ENCODE assay signal across 13 mouse cellular contexts in the genomic region with DNA sequence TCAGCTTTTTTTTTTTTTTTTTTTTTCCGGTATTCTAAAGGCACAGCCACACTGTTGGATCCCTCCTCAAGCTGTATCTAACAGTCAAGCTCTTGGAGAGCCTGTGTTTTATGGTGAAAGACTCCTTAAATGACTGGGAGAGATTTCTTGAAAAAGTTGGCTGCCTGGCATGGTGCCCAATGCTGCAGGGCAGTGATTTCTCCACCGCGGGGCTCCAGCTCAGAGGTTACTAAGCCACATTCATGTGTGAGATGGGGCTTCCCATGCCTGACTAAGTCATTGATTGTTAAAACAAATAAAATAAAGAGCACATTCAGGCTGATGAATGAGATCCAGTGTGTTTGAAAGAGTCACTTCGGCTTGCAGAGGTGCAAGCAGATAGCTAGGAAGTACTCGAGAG.
DNase-seq lines count a peak whose midpoint lies in the region; ATAC-seq and TF ChIP-seq lines count a peak whose summit lies in the region.
"Had no signal": no experiment of that assay in that cellular context is flagged by ENCODE, and none has a peak within 500 bp of the region (broad histone marks: within the 10 kb centered on the region; RNA-seq: fewer than 3 reads in every experiment).

No protein-coding gene starts in this region.

- H3K27me3 ChIP-seq in heart, embryonic 10.5 days (ENCODE audit: insufficient read depth, poor library complexity, severe bottlenecking), result no peaks in the 10 kb centered on the region
- H3K27me3 ChIP-seq in lung, postnatal 0 days (replicated peaks; ENCODE audit: insufficient read depth, low read length), result no peaks in the 10 kb centered on the region
- H3K27me3 ChIP-seq in forebrain, postnatal 0 days (ENCODE audit: insufficient read depth, low read length), result no peaks in the 10 kb centered on the region
- H3K27me3 ChIP-seq: CH12.LX; embryonic facial prominence, embryonic 13.5 days; neural tube, embryonic 12.5 days had no signal

- no peak for TF ChIP-seq EP300 in lung, postnatal 0 days (IDR thresholded peaks at IDR 0.05)

- intact Hi-C loops in heart, postnatal 10 days (cut with DNase I), result no loop called here

- peaks cover 5% of the 10 kb centered on the region; the same call in 1 of the 2 replicates for H3K4me1 ChIP-seq in heart, embryonic 10.5 days
- H3K4me1 ChIP-seq in lung, postnatal 0 days (ENCODE audit: insufficient read depth, low read depth, low read length), result no peaks in the 10 kb centered on the region
- no peaks in the 10 kb centered on the region; the same call in 1 of the 2 replicates for H3K4me1 ChIP-seq in lung, adult 2 months (ENCODE audit: control insufficient read depth, insufficient read depth, low read length)
- no peaks in the 10 kb centered on the region for H3K4me1 ChIP-seq in forebrain, postnatal 0 days (ENCODE audit: insufficient read depth)
- H3K4me1 ChIP-seq: embryonic facial prominence, embryonic 13.5 days; neural tube, embryonic 12.5 days had no signal

- no peak for ATAC-seq in lung, postnatal 0 days
- ATAC-seq in forebrain, postnatal 0 days, result no peak

- H3K9me3 ChIP-seq in heart, embryonic 10.5 days, result no peaks in the 10 kb centered on the region
- no peaks in the 10 kb centered on the region for H3K9me3 ChIP-seq in lung, postnatal 0 days (ENCODE audit: low read length)
- H3K9me3 ChIP-seq in forebrain, postnatal 0 days (ENCODE audit: low read length), result no peaks in the 10 kb centered on the region
- H3K9me3 ChIP-seq: embryonic facial prominence, embryonic 13.5 days; neural tube, embryonic 12.5 days had no signal

- 75% methylated on average over 5 of the region's 5 CpGs for WGBS in heart, embryonic 10.5 days
- WGBS in lung, postnatal 0 days, result 42% methylated on average over 5 of the region's 5 CpGs
- 49% methylated on average over 5 of the region's 5 CpGs for WGBS in lung, adult 2 months
- 39% methylated on average over 5 of the region's 5 CpGs for WGBS in forebrain, postnatal 0 days

- peak; percentile 29 to 57 for DNase-seq in heart, postnatal 10 days
- no peak for DNase-seq in heart, embryonic 10.5 days (ENCODE audit: low spot score)
- peak; percentile 25 for DNase-seq in lung, postnatal 0 days (ENCODE audit: low spot score)
- DNase-seq in lung, adult 2 months, result no peak
- DNase-seq in adrenal gland, postnatal 14 days, result peak; percentile 70
- DNase-seq in gastrocnemius, postnatal 10 days, result peak; percentile 70
- no peak for DNase-seq in forebrain, postnatal 0 days
- no peak for DNase-seq in embryo, embryonic 10 days (ENCODE audit: low spot score)

- H3K36me3 ChIP-seq in heart, embryonic 10.5 days, result no peaks in the 10 kb centered on the region
- H3K36me3 ChIP-seq in lung, postnatal 0 days (ENCODE audit: insufficient read depth, low read length), result no peaks in the 10 kb centered on the region
- no peaks in the 10 kb centered on the region for H3K36me3 ChIP-seq in forebrain, postnatal 0 days (ENCODE audit: insufficient read depth)
- H3K36me3 ChIP-seq: embryonic facial prominence, embryonic 13.5 days; neural tube, embryonic 12.5 days had no signal

- H3K4me3 ChIP-seq in heart, embryonic 10.5 days, result no peak overlapping the region
- no peak overlapping the region for H3K4me3 ChIP-seq in lung, postnatal 0 days (ENCODE audit: low read depth, low read length)
- H3K4me3 ChIP-seq in lung, adult 2 months (replicated peaks; ENCODE audit: extremely low read depth, low read depth, low read length), result no peak overlapping the region
- no peak overlapping the region for H3K4me3 ChIP-seq in forebrain, postnatal 0 days (ENCODE audit: low read depth, low read length)
- H3K4me3 ChIP-seq: embryonic facial prominence, embryonic 13.5 days; neural tube, embryonic 12.5 days had no signal

- H3K9ac ChIP-seq in lung, postnatal 0 days (replicated peaks; ENCODE audit: low read depth), result no peak overlapping the region
- no peak overlapping the region for H3K9ac ChIP-seq in forebrain, postnatal 0 days
- H3K9ac ChIP-seq: embryonic facial prominence, embryonic 13.5 days; liver, embryonic 14.5 days; neural tube, embryonic 12.5 days had no signal

- TF ChIP-seq POLR2A in lung, adult 2 months (IDR thresholded peaks at IDR 0.05; ENCODE audit: borderline replicate concordance, extremely low read depth, low read depth, low read length), result no peak

- peak; percentile 17; the same call in 1 of the 2 replicates for TF ChIP-seq CTCF in lung, postnatal 0 days (IDR thresholded peaks at IDR 0.05)
- no peak for TF ChIP-seq CTCF in lung, adult 2 months (IDR thresholded peaks at IDR 0.05; ENCODE audit: insufficient read depth, low read length)
- no peak for TF ChIP-seq CTCF in forebrain, postnatal 0 days (IDR thresholded peaks at IDR 0.05; ENCODE audit: low read depth)

- no peak overlapping the region for H3K27ac ChIP-seq in heart, embryonic 10.5 days
- H3K27ac ChIP-seq in lung, postnatal 0 days (ENCODE audit: low read length), result no peak overlapping the region
- H3K27ac ChIP-seq in forebrain, postnatal 0 days (ENCODE audit: low read depth, low read length), result no peak overlapping the region
- H3K27ac ChIP-seq: embryonic facial prominence, embryonic 13.5 days; kidney, postnatal 0 days; liver, embryonic 14.5 days; neural tube, embryonic 12.5 days had no signal

- no peak overlapping the region for H3K4me2 ChIP-seq in lung, postnatal 0 days (replicated peaks; ENCODE audit: low read depth, low read length)
- no peak overlapping the region for H3K4me2 ChIP-seq in forebrain, postnatal 0 days (ENCODE audit: low read depth)
- H3K4me2 ChIP-seq: embryonic facial prominence, embryonic 13.5 days; neural tube, embryonic 12.5 days had no signal

Comparison
In these comparisons a context has a peak if more than half of its experiments do, and no peak if none do; other contexts are left out.
1. DNase-seq: peak in heart, postnatal 10 days (2 of 2), lung, postnatal 0 days (single experiment), adrenal gland, postnatal 14 days (single experiment) and gastrocnemius, postnatal 10 days (single experiment); none in heart, embryonic 10.5 days (single experiment), lung, adult 2 months (single experiment), forebrain, postnatal 0 days (single experiment) and embryo, embryonic 10 days (single experiment).